Mouse (Mus musculus) kidney, adult 10 weeks (tissue): Measurements from ENCODE around the gene Smco3. TPM values are rescaled to one million over a fixed set of nuclear protein-coding genes. Genes with fewer than 3 reads are reported as not detected.

ENCODE experiments used
- polyA plus RNA-seq: library from polyadenylated mRNA; stranded (reverse); fragments of 350-450 nt; fragmentation: Illumina TruSeq; extraction: RNeasy Lipid Tissue Mini Kit (QIAGEN cat#74804); gene quantifications from one replicate; pipeline ENCODE4 v1.2.3, GENCODE M21; 2014; ENCODE audit warnings: low read depth, low replicate concordance

The Smco3 gene
- polyA plus RNA-seq, result 7.0 TPM

GRCm38 (mm10) chr6:136835352-136835751 lies at the start of gene Smco3:
Gene Smco3, minus strand, starts transcription at chr6:136835452.

GRCm38 (mm10) chr6:136875670-136876069 lies 40.4 kb upstream of the Smco3 start, which contains the start of gene Mgp:
Gene Mgp, minus strand, starts transcription at chr6:136875823.

GRCm38 (mm10) chr6:136857186-136857872 lies 22.1 kb upstream of the Smco3 start, which contains the start of gene Art4:
Gene Art4, minus strand, starts transcription at chr6:136857733.

GRCm38 (mm10) chr6:136827881-136828561 lies 7.2 kb downstream of the Smco3 start, which contains the start of gene Wbp11:
Gene Wbp11, minus strand, starts transcription at chr6:136828233.

GRCm38 (mm10) chr6:136827516-136827880 lies 7.8 kb downstream of the Smco3 start, which contains the start of gene BC049715:
Gene BC049715, plus strand, starts transcription at chr6:136827626.

GRCm38 (mm10) chr6:136808014-136808417 lies 27.2 kb downstream of the Smco3 start, which contains the start of gene H2afj:
Gene H2afj, plus strand, starts transcription at chr6:136808244.

GRCm38 (mm10) chr6:136803739-136804633 lies 31.3 kb downstream of the Smco3 start, which contains the start of gene Hist4h4:
Gene Hist4h4, minus strand, starts transcription at chr6:136804415.

GRCm38 (mm10) chr6:136781377-136781986 lies 53.8 kb downstream of the Smco3 start, which contains the start of gene Gucy2c:
Gene Gucy2c, minus strand, starts transcription at chr6:136781765.

Other genes starting within 250 kb of the Smco3 start
- gene Plbd1, start 173.5 kb downstream of the Smco3 start, polyA plus RNA-seq, result 16.1 TPM
- gene Gucy2c, start 53.7 kb downstream of the Smco3 start, polyA plus RNA-seq, result not detected
- 0.20 TPM for gene Hist4h4, start 31.0 kb downstream of the Smco3 start, polyA plus RNA-seq
- gene H2afj, start 27.2 kb downstream of the Smco3 start, polyA plus RNA-seq, result 12.7 TPM
- 1.3 TPM for gene BC049715, start 7.8 kb downstream of the Smco3 start, polyA plus RNA-seq
- gene Wbp11, start 7.2 kb downstream of the Smco3 start, polyA plus RNA-seq, result 61.6 TPM
- gene Art4, start 22.3 kb upstream of the Smco3 start, polyA plus RNA-seq, result 4.6 TPM
- 112 TPM for gene Mgp, start 40.4 kb upstream of the Smco3 start, polyA plus RNA-seq
- not detected for gene Erp27, start 86.7 kb upstream of the Smco3 start, polyA plus RNA-seq
- not detected for gene Pde6h, start 88.4 kb upstream of the Smco3 start, polyA plus RNA-seq
- gene Arhgdib, start 106.4 kb upstream of the Smco3 start, polyA plus RNA-seq, result 15.6 TPM